Mouse (Mus musculus) heart, embryonic 11.5 days (tissue): ENCODE results near the gene Anxa5. TPM values are rescaled to one million over a fixed set of nuclear protein-coding genes. Genes with fewer than 3 reads are reported as not detected.

ENCODE experiments used
- ATAC-seq: fragments of 200-750 bp; cut with Nextera tagmentation; replicated peaks from 2 replicates; pipeline ENCODE4 v1.8.0; 2017; ENCODE audit warnings: moderate library complexity; ENCODE audit not compliant: insufficient number of reproducible peaks, low FRiP score, low TSS enrichment
- H3K27ac ChIP-seq: fragments of 300-500 bp; sonication (generic); 2 replicates; pipeline ENCODE4 v1.5.1; 2014; ENCODE audit warnings: mild to moderate bottlenecking, low read depth, low read length
- H3K27me3 ChIP-seq: fragments of 300-500 bp; sonication (generic); 2 replicates; pipeline ENCODE4 v1.6.1; 2014; ENCODE audit warnings: mild to moderate bottlenecking, low read length, mixed read lengths; ENCODE audit not compliant: control insufficient read depth, insufficient read depth
- H3K36me3 ChIP-seq: fragments of 300-500 bp; sonication (generic); 2 replicates; pipeline ENCODE4 v1.6.1; 2014; ENCODE audit warnings: mild to moderate bottlenecking, low read length, moderate library complexity, mixed read lengths; ENCODE audit not compliant: control insufficient read depth, insufficient read depth
- H3K4me1 ChIP-seq: fragments of 300-500 bp; sonication (generic); 2 replicates; pipeline ENCODE4 v1.6.1; 2014; ENCODE audit warnings: low read length; ENCODE audit not compliant: control insufficient read depth, insufficient read depth
- H3K4me2 ChIP-seq: fragments of 300-500 bp; sonication (generic); 2 replicates; pipeline ENCODE4 v1.6.1; 2014; ENCODE audit warnings: mild to moderate bottlenecking, moderate library complexity
- H3K4me3 ChIP-seq: fragments of 300-500 bp; sonication (generic); 2 replicates; pipeline ENCODE4 v1.5.1; 2014; ENCODE audit warnings: low read depth, low read length
- H3K9ac ChIP-seq: fragments of 300-500 bp; sonication (generic); 2 replicates; pipeline ENCODE4 v1.6.1; 2014; ENCODE audit warnings: mild to moderate bottlenecking, low read depth, low read length, moderate library complexity
- H3K9me3 ChIP-seq: fragments of 300-500 bp; sonication (generic); replicated peaks from 2 replicates; pipeline ENCODE4 v1.6.1; 2016; ENCODE audit warnings: low read length; ENCODE audit not compliant: control insufficient read depth
- WGBS: fragments of 180-500 bp; shearing (Covaris S2); extraction: QIAGEN DNeasy Blood & Tissue Kit; methylation state at CpG from one replicate; pipeline ENCODE4 v1.1.7; 2014; ENCODE audit not compliant: insufficient replicate concordance; 5-methylcytosine and 5-hydroxymethylcytosine counted together
- polyA plus RNA-seq: library from polyadenylated mRNA; unstranded; fragments of >200 nt; fragmentation: Nextera tagmentation; extraction: Ambion mirVana; gene quantifications from 2 replicates; pipeline ENCODE4 v1.2.1, GENCODE M21; 2014

Gene Anxa5
- polyA plus RNA-seq, 1 experiment from 2014 or later, result 316 TPM

GRCm38 (mm10) chr3:36492716-36493391 lies 17.2 kb upstream of the Anxa5 start:
- no peak for ATAC-seq

GRCm38 (mm10) chr3:36491535-36491934 lies 15.8 kb upstream of the Anxa5 start:
- 40% methylated on average over 5 of the region's 5 CpGs for WGBS
- no peak for ATAC-seq
- H3K4me3 ChIP-seq, result no peak overlapping the region
- H3K27me3 ChIP-seq, result no peaks in the 10 kb centered on the region
- H3K9me3 ChIP-seq, result no peaks in the 10 kb centered on the region
- H3K4me1 ChIP-seq, result 0 out of 2 replicates have a peak, but pooled peaks cover 5% of the 10 kb centered on the region
- no peaks in the 10 kb centered on the region for H3K36me3 ChIP-seq
- no peak overlapping the region for H3K9ac ChIP-seq
- no peak overlapping the region for H3K4me2 ChIP-seq
- no peak overlapping the region for H3K27ac ChIP-seq

More at GRCm38 (mm10) chr3:36492716-36493391, 17.2 kb upstream of the Anxa5 start:
- H3K4me2 ChIP-seq, result no peak overlapping the region
- no peaks in the 10 kb centered on the region for H3K36me3 ChIP-seq
- H3K4me1 ChIP-seq, result 0 out of 2 replicates have a peak, but pooled peaks cover 5% of the 10 kb centered on the region
- H3K27ac ChIP-seq, result no peak overlapping the region
- no peak overlapping the region for H3K4me3 ChIP-seq
- no peaks in the 10 kb centered on the region for H3K9me3 ChIP-seq
- H3K9ac ChIP-seq, result no peak overlapping the region
- H3K27me3 ChIP-seq, result no peaks in the 10 kb centered on the region
- 56% methylated on average over 9 of the region's 9 CpGs for WGBS

- Histone ChIP-seq H3K36me3 (no peaks in the 10 kb centered on the region), H3K4me2 (no peak overlapping the region), H3K9ac (no peak overlapping the region), H3K9me3 (no peaks in the 10 kb centered on the region), H3K4me1 (0 out of 2 replicates have a peak, but pooled peaks cover 5% of the 10 kb centered on the region), H3K27ac (no peak overlapping the region), H3K27me3 (no peaks in the 10 kb centered on the region), H3K4me3 (no peak overlapping the region)
- ATAC-seq, result no peak
- WGBS, result 86% methylated on average over 1 of the region's 1 CpGs
These were observed 13.9 kb upstream of the Anxa5 start for GRCm38 (mm10) chr3:36489590-36489910.

DNA sequence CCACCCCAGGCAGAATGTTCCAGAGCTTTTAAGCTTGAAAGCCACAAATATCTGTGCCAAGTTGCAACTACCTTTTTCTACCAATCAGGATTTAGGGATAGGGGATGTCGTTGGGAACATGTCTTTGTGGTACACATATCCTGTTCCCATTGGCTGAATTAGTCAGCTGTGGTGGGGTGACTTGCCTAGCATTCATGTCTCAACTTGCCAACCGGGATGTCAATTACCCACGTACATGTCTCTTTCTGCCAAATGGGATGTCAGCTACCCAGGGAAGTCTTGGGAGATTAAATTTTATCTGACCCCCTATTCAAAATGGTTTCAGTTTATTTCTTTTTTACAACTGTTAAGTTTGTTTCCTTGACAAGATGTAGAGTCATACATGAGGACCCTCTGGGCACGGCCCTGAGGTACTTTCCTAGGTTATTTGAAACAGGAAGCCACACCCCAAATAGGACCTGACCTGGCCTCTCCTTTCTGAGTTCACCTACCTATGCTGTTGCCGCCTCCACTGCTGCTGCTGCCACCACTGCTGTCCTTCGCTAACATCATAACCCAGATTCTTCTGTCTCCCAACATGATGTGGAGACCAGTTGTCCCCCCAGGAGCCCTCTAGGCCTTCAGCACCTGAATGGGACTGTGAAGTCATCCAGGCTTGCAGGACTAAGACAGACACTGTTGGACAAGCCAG lies 13.3 kb upstream of the Anxa5 start:
- Histone ChIP-seq H3K4me3 (no peak overlapping the region), H3K9me3 (no peaks in the 10 kb centered on the region), H3K36me3 (no peaks in the 10 kb centered on the region), H3K27ac (no peak overlapping the region), H3K4me1 (0 out of 2 replicates have a peak, but pooled peaks cover 5% of the 10 kb centered on the region), H3K4me2 (no peak overlapping the region), H3K9ac (no peak overlapping the region), H3K27me3 (no peaks in the 10 kb centered on the region)
- ATAC-seq, result no peak
- WGBS, result 86% methylated on average over 6 of the region's 6 CpGs

GRCm38 (mm10) chr3:36488367-36488766 lies 12.7 kb upstream of the Anxa5 start:
- Histone ChIP-seq H3K4me1 (peaks cover 5% of the 10 kb centered on the region; the same call in 1 of the 2 replicates), H3K4me3 (no peak overlapping the region), H3K27me3 (no peaks in the 10 kb centered on the region), H3K36me3 (no peaks in the 10 kb centered on the region), H3K27ac (no peak overlapping the region), H3K9me3 (no peaks in the 10 kb centered on the region), H3K9ac (no peak overlapping the region), H3K4me2 (no peak overlapping the region)
- ATAC-seq, result no peak
- 70% methylated on average over 1 of the region's 1 CpGs for WGBS

DNA sequence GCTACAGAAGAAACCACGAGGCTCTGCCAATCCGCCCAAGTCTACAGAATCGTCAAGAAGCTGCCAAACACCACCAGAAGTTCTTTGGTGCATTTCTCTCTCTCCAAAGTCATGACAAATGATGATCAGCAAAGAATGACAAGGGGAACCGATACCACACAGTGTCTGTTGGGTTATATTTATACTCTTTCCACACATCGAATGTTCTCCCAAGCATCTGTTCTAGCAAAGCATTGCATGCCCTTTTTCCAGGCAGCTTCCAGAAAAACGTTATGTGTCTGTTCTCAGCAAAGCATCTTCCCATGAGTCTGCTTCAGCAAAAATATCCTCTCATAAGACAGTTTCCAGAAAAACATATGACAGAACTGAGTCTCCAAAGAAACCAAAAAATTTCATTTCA lies 11.2 kb upstream of the Anxa5 start:
- H3K4me1 ChIP-seq, result peaks cover 11% of the 10 kb centered on the region
- H3K4me3 ChIP-seq, result no peak overlapping the region
- no peak for ATAC-seq
- H3K9ac ChIP-seq, result no peak overlapping the region
- no peaks in the 10 kb centered on the region for H3K9me3 ChIP-seq
- H3K4me2 ChIP-seq, result no peak overlapping the region
- H3K36me3 ChIP-seq, result no peaks in the 10 kb centered on the region
- WGBS, result 80% methylated on average over 6 of the region's 6 CpGs
- H3K27me3 ChIP-seq, result no peaks in the 10 kb centered on the region
- H3K27ac ChIP-seq, result no peak overlapping the region

GRCm38 (mm10) chr3:36486176-36486575 lies 10.5 kb upstream of the Anxa5 start:
- peaks cover 13% of the 10 kb centered on the region for H3K4me1 ChIP-seq
- no peaks in the 10 kb centered on the region for H3K36me3 ChIP-seq
- no peak overlapping the region for H3K4me2 ChIP-seq
- H3K4me3 ChIP-seq, result no peak overlapping the region
- no peaks in the 10 kb centered on the region for H3K27me3 ChIP-seq
- H3K9me3 ChIP-seq, result no peaks in the 10 kb centered on the region
- no peak for ATAC-seq
- WGBS, result 49% methylated on average over 6 of the region's 6 CpGs
- no peak overlapping the region for H3K27ac ChIP-seq
- no peak overlapping the region for H3K9ac ChIP-seq

DNA sequence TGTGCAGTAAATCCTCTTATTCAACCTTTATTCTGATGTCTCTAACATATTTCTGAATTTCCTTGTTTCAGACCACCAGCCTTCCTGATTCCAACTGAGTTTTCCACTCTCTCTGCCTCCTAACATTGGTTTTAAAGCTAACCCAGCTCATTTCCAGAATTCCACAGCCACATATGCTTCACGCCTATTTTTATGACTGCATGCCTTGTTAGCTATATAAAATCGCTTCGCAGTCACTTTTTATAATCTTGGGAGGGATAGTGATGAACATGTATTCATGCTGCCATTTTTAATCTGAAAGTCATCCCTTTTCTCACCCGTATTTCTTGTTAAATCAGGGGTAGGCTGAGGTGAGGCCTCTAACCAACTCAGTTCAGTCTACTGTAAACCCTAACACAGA lies 8.6 kb upstream of the Anxa5 start:
- Histone ChIP-seq H3K9ac (no peak overlapping the region), H3K27me3 (no peaks in the 10 kb centered on the region), H3K4me2 (no peak overlapping the region), H3K4me1 (peaks cover 21% of the 10 kb centered on the region), H3K36me3 (no peaks in the 10 kb centered on the region), H3K4me3 (no peak overlapping the region), H3K9me3 (no peaks in the 10 kb centered on the region), H3K27ac (no peak overlapping the region)
- 86% methylated on average over 4 of the region's 4 CpGs for WGBS
- no peak for ATAC-seq
